Mouse (Mus musculus): ENCODE measurements at regions not wholly inside any gene's neighbourhood (a gene's known extent, or its start where the extent isn't known, plus 50 kb on each side); places are given as distances from the start of the nearest gene placed in this dataset.

GRCm38 (mm10) chr9:33238846-33239245, 602.8 kb downstream of the Ets1 start:
- no peak for ATAC-seq

- ATAC-seq = no peak
These were observed 604.5 kb downstream of the Ets1 start for GRCm38 (mm10) chr9:33240506-33240905.

GRCm38 (mm10) chr9:33240914-33241635, 605.1 kb downstream of the Ets1 start:
- ATAC-seq = no peak

DNA sequence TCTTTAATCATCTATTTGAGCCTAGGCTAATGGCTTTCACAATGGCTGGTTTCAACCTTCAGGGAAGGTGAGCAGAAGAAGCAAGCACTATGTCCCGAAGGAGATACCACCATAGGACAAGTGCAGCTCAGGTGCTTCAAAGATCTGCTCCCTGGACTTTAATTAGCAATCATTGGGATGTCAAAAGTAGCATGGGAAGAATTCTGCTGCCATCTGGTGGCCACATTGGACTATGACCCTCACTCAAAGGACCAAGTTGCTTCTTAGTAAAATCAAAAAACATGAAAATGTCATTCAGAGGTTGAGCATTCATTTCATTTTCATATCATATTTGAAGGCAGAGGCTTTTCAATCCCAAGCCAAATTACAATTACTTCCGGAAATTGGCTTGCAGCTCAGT, 610.9 kb downstream of the Ets1 start:
- ATAC-seq = no peak

GRCm38 (mm10) chr9:33258241-33258640, 622.2 kb downstream of the Ets1 start:
- ATAC-seq = no peak

DNA sequence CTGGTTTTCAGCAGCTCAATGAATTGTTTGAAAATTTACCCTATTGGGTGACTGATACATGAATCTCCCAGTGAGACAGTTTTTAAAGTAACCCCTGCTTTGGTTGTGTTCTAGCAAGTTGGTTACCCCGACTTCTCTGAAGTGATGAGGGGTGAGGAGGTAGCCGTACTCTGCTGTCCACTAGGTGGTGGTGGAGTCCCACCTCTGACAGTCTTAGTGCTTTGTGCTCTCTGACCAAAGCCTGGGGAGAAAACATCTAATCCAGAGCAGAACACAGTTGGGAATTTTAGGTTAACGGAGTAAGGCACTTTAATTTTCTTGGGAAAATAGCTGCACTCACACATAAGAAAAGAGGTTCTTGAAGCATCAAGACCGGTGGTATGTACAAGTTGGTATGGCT, 624.1 kb downstream of the Ets1 start:
- ATAC-seq = no peak

GRCm38 (mm10) chr9:33289381-33289780, 653.4 kb downstream of the Ets1 start:
- ATAC-seq = no peak

DNA sequence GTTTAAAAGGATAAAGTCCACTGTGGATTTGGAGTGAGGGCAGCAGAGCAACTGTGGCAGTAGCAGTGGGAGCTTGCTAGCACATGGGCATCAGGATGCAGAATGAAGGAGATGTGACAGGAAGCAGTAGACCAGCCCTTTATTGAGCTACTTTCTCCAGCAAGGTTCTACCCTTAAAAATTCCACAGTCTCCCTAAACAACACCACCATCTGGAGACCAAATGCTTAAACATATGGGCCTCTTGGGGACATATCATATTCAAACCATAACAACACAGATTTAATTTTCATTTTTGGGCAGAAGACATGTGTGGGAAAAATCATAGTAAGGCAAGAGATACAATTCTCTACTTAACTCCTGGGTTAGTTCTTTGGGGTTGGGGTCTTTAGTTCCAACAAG, 656.1 kb downstream of the Ets1 start:
- ATAC-seq = no peak

GRCm38 (mm10) chr9:33295925-33296324, 659.9 kb downstream of the Ets1 start:
- ATAC-seq = no peak

DNA sequence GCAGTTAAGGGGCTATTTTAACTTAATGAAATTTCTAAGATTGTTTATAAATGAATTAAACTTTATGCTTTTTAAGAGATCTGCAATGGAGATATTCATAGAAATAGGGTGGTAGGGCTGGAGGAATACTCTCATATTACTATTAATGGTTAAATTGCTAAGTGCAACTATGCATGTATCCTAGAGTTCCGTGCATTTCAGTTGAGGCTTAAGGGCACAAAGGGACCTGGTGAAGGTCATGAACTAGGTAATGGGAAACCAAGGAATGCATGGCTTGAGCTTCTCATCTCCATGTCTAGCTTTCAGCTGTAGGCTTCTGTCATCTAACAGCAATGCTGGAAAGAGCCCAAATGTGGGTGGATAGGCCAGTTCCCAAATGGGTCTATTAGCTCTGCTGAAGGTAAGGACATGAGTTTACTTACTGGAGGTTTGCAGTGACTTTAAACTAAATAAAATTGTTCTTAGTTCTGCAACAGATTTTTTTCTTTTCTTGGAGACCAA, 683.6 kb downstream of the Ets1 start:
- no peak for ATAC-seq

DNA sequence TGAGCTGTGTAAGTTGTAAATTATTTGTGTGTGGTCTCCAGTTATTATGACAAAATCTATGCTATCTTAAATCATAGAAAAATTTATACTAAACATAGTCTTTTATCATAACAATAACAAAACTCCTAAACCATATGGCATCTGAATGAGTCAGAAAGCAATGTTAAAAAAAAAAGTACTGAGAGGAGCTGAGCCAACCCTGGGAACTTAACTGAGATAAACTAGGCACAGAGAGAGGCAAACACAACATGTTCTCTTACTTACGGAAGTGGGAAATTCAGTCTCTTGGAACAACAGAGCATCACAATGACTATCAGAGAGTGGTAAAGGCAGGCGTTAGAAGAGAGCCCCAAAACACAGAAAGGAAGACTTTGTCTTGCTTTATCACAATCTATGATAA, 691.7 kb downstream of the Ets1 start:
- ATAC-seq = no peak

- no peak for ATAC-seq
These were observed 714.2 kb downstream of the Ets1 start for GRCm38 (mm10) chr9:33350258-33350657.

DNA sequence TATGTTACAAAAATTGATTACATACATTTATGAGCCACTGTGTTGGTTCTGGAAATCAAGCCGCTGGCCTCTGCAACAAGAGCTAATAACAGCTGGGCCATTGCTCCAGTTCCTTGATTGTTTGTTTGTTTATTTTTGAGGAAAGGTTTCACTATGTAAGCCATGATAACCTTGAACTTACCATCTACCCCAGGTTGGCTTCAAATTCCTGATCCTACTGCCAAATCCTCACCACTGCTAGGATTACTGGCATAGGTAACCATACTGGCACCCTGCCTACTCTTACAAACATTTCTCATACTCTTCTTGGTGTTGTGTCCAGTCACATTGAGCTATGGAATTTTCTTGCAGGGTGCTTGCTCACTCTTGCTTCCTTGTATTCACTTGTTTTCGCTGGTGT, 720.6 kb downstream of the Ets1 start:
- no peak for ATAC-seq

DNA sequence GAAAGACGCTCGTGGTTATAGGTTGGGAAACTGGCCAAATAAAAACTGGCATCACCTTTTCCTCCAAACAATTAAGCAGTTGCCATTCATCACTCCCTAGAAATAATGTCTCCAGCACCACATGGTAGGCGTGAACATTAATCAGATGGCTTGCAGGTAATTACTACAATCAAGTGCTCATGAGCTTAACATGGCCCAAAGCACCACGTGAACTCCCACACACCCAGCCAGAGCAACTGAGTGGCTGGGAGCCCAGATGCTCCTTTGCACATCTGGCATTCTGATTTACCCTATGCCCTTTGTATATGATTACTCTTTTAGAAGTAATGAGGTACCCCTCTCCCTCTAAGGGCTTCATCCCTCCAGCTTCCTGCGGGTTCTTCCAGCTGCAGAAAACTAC, 724.9 kb downstream of the Ets1 start:
- ATAC-seq = no peak

DNA sequence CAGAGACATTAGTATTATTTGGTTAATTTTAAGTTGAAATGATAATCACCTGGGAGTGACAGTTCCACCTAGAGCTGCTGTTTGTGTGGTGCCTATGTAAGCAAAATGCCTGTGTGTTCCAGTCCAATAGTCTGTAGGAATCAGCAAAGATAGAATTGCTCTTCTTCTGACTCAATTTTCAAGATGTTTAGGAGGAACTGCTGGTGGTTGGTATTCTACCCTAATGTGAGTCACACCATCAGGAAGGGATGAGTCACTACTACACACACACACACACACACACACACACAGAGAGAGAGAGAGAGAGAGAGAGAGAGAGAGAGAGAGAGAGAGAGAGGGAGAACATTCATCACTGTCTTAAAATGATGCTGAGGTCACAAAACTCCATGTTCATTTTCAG, 753.1 kb downstream of the Ets1 start:
- ATAC-seq = no peak

- ATAC-seq = no peak
These were observed 768.7 kb downstream of the Ets1 start for GRCm38 (mm10) chr9:33404691-33405090.

GRCm38 (mm10) chr9:33407517-33407916, 771.5 kb downstream of the Ets1 start:
- no peak for ATAC-seq

DNA sequence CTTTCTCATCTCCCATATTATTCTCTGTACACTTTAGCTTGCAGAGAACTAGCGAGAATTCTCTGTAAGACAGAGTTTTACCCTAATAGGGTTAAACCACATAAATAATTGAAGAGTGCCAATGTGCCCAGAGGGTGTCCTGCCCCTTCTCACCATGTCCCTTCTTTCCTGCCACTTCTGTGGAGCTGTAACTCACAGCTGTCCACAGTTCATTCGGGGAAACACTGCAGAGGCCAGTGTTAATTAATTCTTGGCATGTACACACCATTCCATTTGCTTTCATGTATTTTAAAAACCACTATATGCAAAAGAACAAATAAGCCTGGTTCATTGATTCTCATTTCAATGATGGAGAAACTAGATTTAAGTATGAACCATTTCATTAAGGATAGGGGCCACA, 787.8 kb downstream of the Ets1 start:
- no peak for ATAC-seq

- no peak for ATAC-seq
These were observed 800.4 kb downstream of the Ets1 start for GRCm38 (mm10) chr9:33436459-33436858.

DNA sequence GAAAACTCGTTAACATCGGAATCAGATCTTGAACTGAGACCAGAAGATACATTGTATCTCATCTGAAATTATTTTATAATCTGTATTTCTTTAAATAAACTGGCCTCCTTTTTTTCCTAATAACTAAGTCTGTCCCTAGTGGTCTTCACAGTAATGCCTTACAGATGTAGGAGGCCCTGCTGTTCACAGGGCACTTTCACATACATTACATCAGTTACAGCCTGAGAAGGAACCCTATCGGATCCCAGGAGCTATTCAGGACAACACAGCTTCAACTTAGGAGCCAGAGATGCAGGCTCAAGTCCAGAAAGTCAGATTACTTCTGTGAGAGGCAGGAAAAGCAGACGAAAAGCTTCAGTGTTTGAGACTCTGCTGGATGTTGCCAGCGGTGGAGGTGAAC, 806.2 kb downstream of the Ets1 start:
- ATAC-seq = no peak

GRCm38 (mm10) chr9:33445902-33446301, 809.9 kb downstream of the Ets1 start:
- no peak for ATAC-seq

- no peak for ATAC-seq
These were observed 839.1 kb downstream of the Ets1 start for GRCm38 (mm10) chr9:33475106-33475505.

GRCm38 (mm10) chr9:33482845-33483540, 847.0 kb downstream of the Ets1 start:
- ATAC-seq = no peak

DNA sequence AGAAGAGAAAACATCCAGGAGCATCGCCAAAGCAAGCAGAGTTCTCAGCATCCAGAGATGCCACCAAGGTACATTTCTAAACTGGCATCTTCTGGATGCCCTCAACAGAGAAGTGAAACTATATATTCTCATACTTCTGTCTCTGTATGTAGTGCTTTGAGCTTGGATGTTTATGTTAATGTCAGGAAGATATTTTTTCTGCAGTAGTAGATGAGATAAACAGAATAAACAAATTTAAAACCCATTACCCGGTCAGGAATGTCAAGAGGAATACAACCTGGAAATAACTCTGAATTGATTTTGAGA, 847.5 kb downstream of the Ets1 start:
- no peak for ATAC-seq
